Mouse (Mus musculus) embryonic facial prominence, embryonic 10.5 days (tissue): ENCODE data around the gene Klhl26. TPM values are rescaled to one million over a fixed set of nuclear protein-coding genes. Genes with fewer than 3 reads are reported as not detected.
A peak's percentile ranks its signal among the peaks of the same experiment; 100 is the strongest.

Source experiments
- DNase-seq: peaks from one replicate; pipeline ENCODE4 v3.0.0-alpha.2; 2017; ENCODE audit warnings: low spot score
- H3K27ac ChIP-seq: fragments of 300-500 bp; sonication (generic); replicated peaks from 2 replicates; pipeline ENCODE4 v1.5.1; 2016; ENCODE audit warnings: mild to moderate bottlenecking
- H3K27me3 ChIP-seq: fragments of 300-500 bp; sonication (generic); replicated peaks from 2 replicates; pipeline ENCODE4 v1.6.1; 2016; ENCODE audit warnings: low read depth, mild to moderate bottlenecking; ENCODE audit not compliant: poor library complexity, severe bottlenecking
- H3K36me3 ChIP-seq: fragments of 300-500 bp; sonication (generic); replicated peaks from 2 replicates; pipeline ENCODE4 v1.6.1; 2016; ENCODE audit warnings: mild to moderate bottlenecking, moderate library complexity
- H3K4me1 ChIP-seq: fragments of 300-500 bp; sonication (generic); 2 replicates; pipeline ENCODE4 v1.6.1; 2016
- H3K4me3 ChIP-seq: fragments of 300-500 bp; sonication (generic); 2 replicates; pipeline ENCODE4 v1.5.1; 2016; ENCODE audit warnings: mild to moderate bottlenecking, moderate library complexity
- H3K9me3 ChIP-seq: fragments of 300-500 bp; sonication (generic); 2 replicates; pipeline ENCODE4 v1.6.1; 2016; ENCODE audit warnings: mild to moderate bottlenecking
- WGBS: fragments of 180-500 bp; shearing (Covaris S2); methylation state at CpG from one replicate; pipeline ENCODE4 v1.1.7; 2016; 5-methylcytosine and 5-hydroxymethylcytosine counted together
- polyA plus RNA-seq: library from polyadenylated mRNA; unstranded; fragments of >200 nt; fragmentation: Nextera tagmentation; extraction: Ambion mirVana; gene quantifications from 2 replicates; pipeline ENCODE4 v1.2.1, GENCODE M21; 2016

Klhl26 gene
- polyA plus RNA-seq, 1 experiment from 2014 or later: 24.1 TPM

- peak overlapping the region; percentile 73 for H3K4me3 ChIP-seq
- WGBS: 2% methylated on average over 28 of the region's 28 CpGs
- H3K27me3 ChIP-seq: peaks cover 100% of the 10 kb centered on the region
- no peaks in the 10 kb centered on the region for H3K9me3 ChIP-seq
- peak; percentile 60 for DNase-seq
- H3K4me1 ChIP-seq: peaks cover 79% of the 10 kb centered on the region
- H3K36me3 ChIP-seq: peaks cover 21% of the 10 kb centered on the region
- peak overlapping the region; percentile 87 for H3K27ac ChIP-seq
These were observed 17.7 kb upstream of the Klhl26 start for GRCm38 (mm10) chr8:70494416-70494945.

DNA sequence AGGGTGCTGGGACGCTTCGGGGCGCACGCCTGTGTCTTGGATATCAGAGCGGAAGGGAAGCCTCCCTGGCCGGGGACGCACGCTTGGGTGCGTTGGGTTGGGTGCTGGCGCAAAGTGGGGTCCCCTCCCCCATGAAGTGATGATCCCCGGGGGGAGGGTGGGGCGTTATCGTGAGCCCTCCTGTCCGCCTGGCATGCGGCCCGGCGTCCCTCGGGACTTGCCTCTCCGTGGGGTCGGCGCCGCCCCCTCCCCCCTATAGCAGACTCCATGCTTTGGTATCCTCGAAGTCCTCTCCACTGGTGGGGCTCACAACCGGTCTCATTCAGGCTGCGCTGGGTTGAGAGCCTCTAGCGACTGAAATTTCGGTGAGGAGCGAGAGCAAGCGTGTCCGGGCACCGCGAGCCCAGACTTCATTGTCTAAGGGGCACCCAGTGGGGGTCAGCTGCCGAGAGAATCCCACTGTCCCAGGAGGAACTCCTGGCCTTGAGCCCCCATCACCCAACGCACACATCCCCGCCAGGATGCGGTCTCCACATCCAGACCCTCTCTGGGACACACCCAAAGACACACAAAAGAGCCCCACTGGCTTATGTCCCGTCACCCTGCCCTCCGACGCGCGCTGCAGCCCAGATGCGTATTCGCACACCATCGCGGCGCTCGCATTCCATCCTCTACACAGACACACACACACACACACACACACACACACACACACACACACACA is 17.1 kb upstream of the Klhl26 start:
- Histone ChIP-seq H3K27me3 (peaks cover 100% of the 10 kb centered on the region), H3K27ac (peak overlapping the region; percentile 87), H3K9me3 (no peaks in the 10 kb centered on the region), H3K4me1 (peaks cover 79% of the 10 kb centered on the region), H3K36me3 (peaks cover 15% of the 10 kb centered on the region), H3K4me3 (peak overlapping the region; percentile 73)
- peak; percentile 62 for DNase-seq
- WGBS: under 1% methylated on average over 47 of the region's 47 CpGs

GRCm38 (mm10) chr8:70492664-70493640 is 16.2 kb upstream of the Klhl26 start, which contains the start of gene Crlf1:
TSS of gene Crlf1 (plus strand) at chr8:70493158.
- under 1% methylated on average over 88 of the region's 93 CpGs for WGBS
- no peaks in the 10 kb centered on the region for H3K9me3 ChIP-seq
- H3K4me3 ChIP-seq: peak within 1 kb of the TSS; percentile 73
- peak within 1 kb of the TSS; percentile 87 for H3K27ac ChIP-seq
- DNase-seq: peak; percentile 75
- H3K27me3 ChIP-seq: peaks cover 100% of the 10 kb centered on the region
- H3K36me3 ChIP-seq: peaks cover 9% of the 10 kb centered on the region
- H3K4me1 ChIP-seq: peaks cover 83% of the 10 kb centered on the region

GRCm38 (mm10) chr8:70490880-70491495 is 14.2 kb upstream of the Klhl26 start:
- Histone ChIP-seq H3K27me3 (peaks cover 100% of the 10 kb centered on the region), H3K27ac (peak overlapping the region; percentile 87), H3K36me3 (no peaks in the 10 kb centered on the region), H3K9me3 (no peaks in the 10 kb centered on the region), H3K4me1 (peaks cover 100% of the 10 kb centered on the region), H3K4me3 (peak overlapping the region; percentile 73)
- peak; percentile 67 for DNase-seq
- WGBS: 1% methylated on average over 20 of the region's 20 CpGs

DNA sequence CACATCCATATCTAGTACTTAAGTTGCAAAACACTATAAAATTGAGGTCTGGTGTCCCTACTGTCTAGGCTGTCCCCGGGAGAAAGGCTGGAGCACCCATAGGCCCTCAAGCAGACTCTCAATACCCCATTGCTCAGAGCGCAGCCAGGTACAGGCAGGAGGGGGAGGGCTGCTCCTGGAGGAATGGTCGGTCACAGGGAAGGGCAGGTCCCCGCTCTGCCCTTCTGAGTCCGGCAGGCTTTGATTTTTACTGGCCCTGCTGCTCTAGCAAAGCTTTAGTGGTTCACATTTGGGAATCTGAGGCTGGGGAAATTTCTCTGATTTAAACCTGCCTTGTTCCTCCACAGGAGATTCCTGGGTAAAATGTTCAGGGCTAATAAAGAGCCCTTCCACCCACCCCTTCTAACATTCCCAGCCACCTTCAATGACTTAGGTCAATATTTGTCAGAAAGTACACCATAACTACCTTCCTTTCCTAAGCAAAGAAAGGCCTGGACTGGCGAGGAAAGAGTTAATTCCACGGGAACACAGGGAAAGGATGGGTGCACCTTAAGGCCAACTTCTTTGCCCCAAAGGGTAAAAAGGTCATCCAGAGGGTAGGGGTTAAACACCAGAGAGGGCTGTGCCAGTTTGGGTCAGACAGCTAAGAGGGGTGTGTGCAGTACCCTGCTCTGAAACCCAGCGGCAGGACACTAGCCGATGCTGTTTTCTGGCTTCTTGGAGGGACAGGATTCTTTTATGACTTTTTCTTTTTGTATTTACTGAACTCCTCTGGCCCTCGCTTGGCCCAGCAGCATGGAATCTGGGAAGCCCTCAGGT is 13.5 kb upstream of the Klhl26 start:
- DNase-seq: no peak
- Histone ChIP-seq H3K27ac (peak overlapping the region; percentile 87), H3K27me3 (peaks cover 100% of the 10 kb centered on the region), H3K4me3 (peak overlapping the region; percentile 73), H3K9me3 (no peaks in the 10 kb centered on the region), H3K4me1 (peaks cover 98% of the 10 kb centered on the region), H3K36me3 (no peaks in the 10 kb centered on the region)
- WGBS: 3% methylated on average over 10 of the region's 10 CpGs

DNA sequence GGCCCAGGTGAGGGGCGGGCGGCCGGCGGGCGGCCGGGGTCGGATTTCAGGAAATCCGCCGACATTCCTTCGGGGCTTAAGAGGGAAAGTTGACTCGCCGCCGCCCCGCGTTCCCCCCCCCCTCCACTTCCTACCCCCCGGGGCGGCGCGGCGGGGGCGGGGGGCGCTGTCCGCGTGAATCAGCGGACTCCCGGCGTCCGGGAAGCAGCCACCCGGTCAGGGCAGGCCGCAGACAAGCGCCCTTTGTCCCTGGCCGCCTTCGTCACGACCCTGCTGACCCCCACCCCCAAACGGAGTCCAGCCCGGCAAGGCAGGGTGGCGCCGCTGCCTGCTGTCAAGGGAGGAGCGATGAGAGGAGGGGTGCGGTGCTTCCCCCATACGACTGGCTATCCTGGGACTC is 12.8 kb upstream of the Klhl26 start:
- under 1% methylated on average over 41 of the region's 41 CpGs for WGBS
- Histone ChIP-seq H3K27ac (peak overlapping the region; percentile 87), H3K4me1 (peaks cover 91% of the 10 kb centered on the region), H3K36me3 (peaks cover 6% of the 10 kb centered on the region; the same call in 1 of the 2 replicates), H3K9me3 (no peaks in the 10 kb centered on the region), H3K27me3 (peaks cover 100% of the 10 kb centered on the region), H3K4me3 (peak overlapping the region; percentile 73)
- peak; percentile 77 for DNase-seq

DNA sequence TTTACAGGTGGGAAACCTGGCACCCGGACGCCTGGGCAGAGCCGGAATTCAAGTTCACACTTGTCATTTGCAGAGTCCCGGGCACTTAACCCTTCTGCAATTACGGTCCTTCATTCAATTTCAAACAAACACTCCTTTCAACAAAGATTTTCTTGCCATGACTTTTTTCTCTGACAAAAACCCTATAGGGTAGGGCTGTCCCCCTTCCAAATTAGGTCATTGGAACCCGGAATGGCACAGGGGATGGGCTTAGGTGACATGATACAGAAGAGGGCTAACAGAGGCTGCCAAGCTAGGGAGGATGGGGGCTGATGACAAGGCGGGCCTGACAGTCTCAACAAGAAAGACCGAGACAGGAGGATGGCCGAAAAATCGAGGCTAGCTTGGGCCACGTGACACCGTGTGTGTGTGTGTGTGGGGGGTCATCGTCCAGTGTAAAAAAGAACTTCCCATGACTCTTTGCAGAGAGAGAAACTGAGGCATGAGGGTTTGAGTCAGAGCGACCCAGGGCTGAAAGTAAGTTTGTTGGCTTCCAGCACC is 12.2 kb upstream of the Klhl26 start:
- H3K27ac ChIP-seq: peak overlapping the region; percentile 87
- H3K27me3 ChIP-seq: peaks cover 100% of the 10 kb centered on the region

DNA sequence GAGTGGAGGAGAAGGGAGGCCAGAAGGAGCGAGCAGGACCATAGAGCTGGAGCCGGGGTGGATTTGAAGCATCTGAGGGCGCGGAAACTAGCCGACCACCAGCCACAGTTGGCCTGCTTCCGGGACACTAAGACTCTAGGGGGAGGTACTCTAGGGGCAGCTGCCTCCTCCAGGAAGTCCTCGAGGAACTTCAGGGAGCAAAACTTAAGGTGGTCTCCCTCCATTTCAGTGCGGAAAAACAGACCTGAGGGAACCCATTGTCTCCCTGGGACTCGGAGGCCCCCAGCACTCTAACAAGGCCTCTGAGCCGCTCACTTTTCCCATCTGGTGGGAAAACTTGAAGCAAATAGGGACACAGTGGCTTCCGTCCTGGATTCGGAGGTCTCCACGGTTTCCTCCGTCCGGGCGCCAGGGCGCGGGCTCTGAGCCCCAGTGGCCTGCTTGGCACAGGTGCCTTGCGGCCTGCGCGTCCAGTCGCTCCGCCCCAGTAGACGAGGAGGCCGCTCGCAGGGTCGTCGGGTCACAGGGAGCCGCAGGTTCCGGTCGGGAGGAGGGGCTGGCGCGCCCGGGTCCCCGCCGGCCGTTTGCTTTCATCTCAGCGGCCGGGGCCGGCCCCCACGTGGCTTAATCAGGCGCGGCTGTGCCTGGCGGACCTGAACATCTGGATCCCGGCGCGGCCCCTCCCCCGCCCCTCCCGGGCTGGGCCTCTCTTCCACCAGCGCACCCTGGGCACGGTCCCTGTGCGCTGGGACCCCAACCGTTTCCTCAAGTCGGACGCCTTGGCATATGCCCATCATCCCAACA is 11.4 kb upstream of the Klhl26 start:
- DNase-seq: peak; percentile 92
- peaks cover 77% of the 10 kb centered on the region for H3K4me1 ChIP-seq
- peaks cover 8% of the 10 kb centered on the region; the same call in 1 of the 2 replicates for H3K36me3 ChIP-seq
- H3K4me3 ChIP-seq: peak overlapping the region; percentile 73
- peak overlapping the region; percentile 87 for H3K27ac ChIP-seq
- H3K27me3 ChIP-seq: peaks cover 100% of the 10 kb centered on the region
- H3K9me3 ChIP-seq: no peaks in the 10 kb centered on the region
- WGBS: 2% methylated on average over 55 of the region's 55 CpGs

More for the DNA sequence above, 12.2 kb upstream of the Klhl26 start:
- peaks cover 85% of the 10 kb centered on the region for H3K4me1 ChIP-seq
- H3K9me3 ChIP-seq: no peaks in the 10 kb centered on the region
- H3K4me3 ChIP-seq: peak overlapping the region; percentile 73
- under 1% methylated on average over 14 of the region's 14 CpGs for WGBS
- H3K36me3 ChIP-seq: peaks cover 8% of the 10 kb centered on the region; the same call in 1 of the 2 replicates
- peak; percentile 67 for DNase-seq

GRCm38 (mm10) chr8:70486941-70487520 is 10.3 kb upstream of the Klhl26 start, which contains the start of gene Tmem59l:
TSS of gene Tmem59l (minus strand) at chr8:70487358.
- peaks cover 65% of the 10 kb centered on the region for H3K4me1 ChIP-seq
- no peak for DNase-seq
- H3K27me3 ChIP-seq: peaks cover 99% of the 10 kb centered on the region

DNA sequence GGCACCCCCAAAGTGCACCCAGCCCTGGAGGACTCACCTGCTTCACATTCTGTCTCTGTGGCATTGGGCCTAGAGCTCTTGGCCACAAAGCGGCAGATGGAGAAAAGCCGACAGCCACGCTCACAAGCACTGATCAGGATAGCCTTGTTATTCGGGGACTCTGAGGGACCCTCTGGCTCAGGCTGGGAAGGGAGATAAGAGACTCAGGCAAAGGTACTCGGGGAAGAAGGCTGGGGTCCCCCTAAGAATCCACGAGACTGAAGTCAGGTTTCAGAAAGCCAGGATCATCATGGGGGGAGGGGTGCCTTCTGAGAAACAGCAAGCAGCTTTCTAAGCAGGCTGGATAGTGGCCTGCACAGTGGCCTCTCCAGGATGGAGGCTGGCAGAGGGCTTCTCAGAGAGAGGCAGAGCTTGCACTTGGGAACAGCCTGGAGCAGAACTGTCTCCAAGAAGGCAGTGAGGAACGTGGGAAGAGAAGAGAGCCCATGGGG is 9.5 kb upstream of the Klhl26 start:
- H3K36me3 ChIP-seq: peaks cover 8% of the 10 kb centered on the region; the same call in 1 of the 2 replicates
- peaks cover 57% of the 10 kb centered on the region for H3K4me1 ChIP-seq
- DNase-seq: no peak
- WGBS: 51% methylated on average over 7 of the region's 7 CpGs
- peak overlapping the region; percentile 87 for H3K27ac ChIP-seq
- H3K4me3 ChIP-seq: peak overlapping the region; percentile 73
- no peaks in the 10 kb centered on the region for H3K9me3 ChIP-seq
- H3K27me3 ChIP-seq: peaks cover 99% of the 10 kb centered on the region

More at GRCm38 (mm10) chr8:70486941-70487520, 10.3 kb upstream of the Klhl26 start, which contains the start of gene Tmem59l:
- peak within 1 kb of the TSS; percentile 73 for H3K4me3 ChIP-seq
- H3K36me3 ChIP-seq: peaks cover 8% of the 10 kb centered on the region; the same call in 1 of the 2 replicates
- H3K9me3 ChIP-seq: no peaks in the 10 kb centered on the region
- peak within 1 kb of the TSS; percentile 87 for H3K27ac ChIP-seq
- WGBS: 3% methylated on average over 33 of the region's 33 CpGs
